Mouse (Mus musculus) brain, embryonic 14.5 days (tissue): ENCODE data around the gene Psmb9. TPM values are rescaled to one million over a fixed set of nuclear protein-coding genes. Genes with fewer than 3 reads are reported as not detected.

Experiments used
- DNase-seq: peaks from one replicate; pipeline ENCODE4 v3.0.0-alpha.2; 2011; ENCODE audit warnings: low read depth
- CTCF ChIP-seq: fragments of 200-500 bp; IDR thresholded peaks from 2 replicates; pipeline ENCODE4 v1.5.1; 2012; ENCODE audit warnings: inconsistent platforms, mild to moderate bottlenecking, moderate library complexity, borderline replicate concordance; ENCODE audit not compliant: insufficient read depth, insufficient read length; ENCODE audit errors: extremely low read depth
- POLR2A ChIP-seq: fragments of 200-500 bp; IDR thresholded peaks from 2 replicates; pipeline ENCODE4 v1.6.1; 2012; ENCODE audit warnings: mild to moderate bottlenecking, inconsistent platforms, borderline replicate concordance; ENCODE audit not compliant: poor library complexity, insufficient read depth, insufficient read length, severe bottlenecking; ENCODE audit errors: extremely low read depth
- polyA plus RNA-seq: library from polyadenylated mRNA; depleted of rRNA; stranded (reverse); fragments of >200 nt; gene quantifications from 2 replicates; pipeline ENCODE4 v1.2.3, GENCODE M21; 2012; rRNA removed

The Psmb9 gene
- polyA plus RNA-seq, 1 experiment = 0.86 TPM

DNA sequence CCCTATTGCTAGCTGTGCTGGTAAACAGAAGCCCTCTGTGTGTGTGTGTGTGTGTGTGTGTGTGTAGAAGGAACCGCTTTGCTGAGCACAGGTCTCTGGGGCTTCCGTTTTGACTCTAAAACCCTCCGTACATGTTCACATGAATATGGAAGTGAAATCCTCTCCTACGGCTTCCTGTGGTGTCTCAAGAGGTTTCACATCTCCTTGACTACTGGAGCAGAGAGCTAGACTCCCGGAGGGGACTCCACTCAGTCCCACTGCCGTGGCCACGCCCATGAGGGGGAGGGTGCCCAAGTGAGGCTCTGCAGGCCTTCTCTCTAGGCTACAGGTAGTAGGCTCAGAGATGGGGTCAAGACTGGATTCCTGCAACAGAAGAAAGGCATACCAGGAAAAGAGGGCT lies 44.5 kb downstream of the Psmb9 start, which contains the start of gene H2-DMb2:
H2-DMb2 (plus strand) TSS at position 275 of the 400 bp plus-strand sequence.
- TF ChIP-seq CTCF (no peak), POLR2A (no peak)
- DNase-seq = peak; percentile 30

GRCm38 (mm10) chr17:34142456-34143010 lies 45.0 kb downstream of the Psmb9 start:
- TF ChIP-seq POLR2A (no peak), CTCF (no peak)
- DNase-seq = no peak

- no peak for DNase-seq
Observed at GRCm38 (mm10) chr17:34141448-34141847, 46.1 kb downstream of the Psmb9 start.

DNA sequence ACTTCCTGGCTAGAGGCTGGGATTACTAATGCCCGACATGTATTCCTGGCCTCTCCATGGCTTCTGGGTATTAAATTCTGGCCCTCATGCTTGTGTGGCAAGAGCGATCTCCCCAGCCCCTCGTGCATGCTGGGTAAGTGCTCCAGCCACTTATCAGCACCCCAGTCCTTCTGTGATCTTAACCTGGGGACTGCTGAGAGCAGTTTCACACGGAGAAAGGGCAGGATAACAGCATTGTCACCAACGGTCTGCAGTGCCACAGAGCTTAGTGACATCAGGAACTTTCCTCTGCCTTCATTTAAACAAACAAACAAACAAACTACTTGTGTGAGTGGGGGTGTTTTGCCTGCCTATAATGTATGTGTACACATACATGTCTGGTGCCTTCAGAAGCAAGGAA lies 47.3 kb downstream of the Psmb9 start:
- no peak for DNase-seq
- TF ChIP-seq CTCF (no peak), POLR2A (no peak)

More at GRCm38 (mm10) chr17:34141448-34141847, 46.1 kb downstream of the Psmb9 start:
- TF ChIP-seq POLR2A = no peak
- no peak for TF ChIP-seq CTCF

- TF ChIP-seq POLR2A = no peak
- no peak for TF ChIP-seq CTCF
- peak; percentile 42 for DNase-seq
Observed at GRCm38 (mm10) chr17:34139416-34139815, 48.1 kb downstream of the Psmb9 start.

GRCm38 (mm10) chr17:34138655-34139054 lies 48.9 kb downstream of the Psmb9 start:
- DNase-seq = no peak
- TF ChIP-seq POLR2A = no peak
- TF ChIP-seq CTCF = no peak

DNA sequence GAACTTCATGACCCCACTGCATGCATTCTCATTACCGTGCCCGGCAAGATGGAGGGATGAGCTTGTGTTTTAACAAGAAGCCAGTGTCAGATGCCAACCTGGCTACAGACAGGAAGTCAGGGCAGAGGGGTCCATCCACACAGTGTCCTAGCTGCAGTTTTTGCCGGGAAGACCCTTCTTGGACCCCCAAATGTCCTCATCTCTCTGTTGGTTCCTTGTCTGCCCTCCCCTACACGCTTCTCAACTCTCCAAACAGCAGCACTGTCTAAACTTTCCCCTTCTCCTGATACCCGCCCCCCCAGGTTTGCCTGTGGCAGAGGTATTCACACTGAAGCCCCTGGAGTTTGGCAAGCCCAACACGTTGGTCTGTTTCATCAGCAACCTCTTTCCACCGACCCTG lies 50.0 kb downstream of the Psmb9 start:
- TF ChIP-seq CTCF (no peak), POLR2A (no peak)
- no peak for DNase-seq

- peak; percentile 99 for DNase-seq
- TF ChIP-seq POLR2A = no peak
- peak; percentile 100 for TF ChIP-seq CTCF
Observed at GRCm38 (mm10) chr17:34135297-34136224, 52.0 kb downstream of the Psmb9 start.

DNA sequence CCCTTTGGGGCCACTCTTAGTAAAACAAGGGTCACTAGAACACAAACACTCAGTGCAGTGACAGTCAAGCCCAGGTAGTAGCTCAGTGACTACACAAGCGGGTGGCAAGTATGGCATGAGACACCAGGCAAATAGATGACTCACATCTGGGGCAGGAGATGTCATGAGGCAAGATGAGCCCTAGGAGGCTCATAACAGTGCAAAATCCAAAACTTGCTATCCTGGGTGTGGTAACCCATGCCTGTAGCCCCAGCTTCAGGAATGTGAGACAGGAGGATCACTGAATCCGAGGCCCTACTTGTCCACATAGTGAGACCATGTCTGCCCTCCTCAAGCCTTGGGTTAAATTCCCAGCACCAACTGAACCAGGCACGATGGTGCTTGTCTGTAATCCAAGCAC lies 53.1 kb downstream of the Psmb9 start:
- no peak for TF ChIP-seq CTCF
- no peak for TF ChIP-seq POLR2A
- no peak for DNase-seq

DNA sequence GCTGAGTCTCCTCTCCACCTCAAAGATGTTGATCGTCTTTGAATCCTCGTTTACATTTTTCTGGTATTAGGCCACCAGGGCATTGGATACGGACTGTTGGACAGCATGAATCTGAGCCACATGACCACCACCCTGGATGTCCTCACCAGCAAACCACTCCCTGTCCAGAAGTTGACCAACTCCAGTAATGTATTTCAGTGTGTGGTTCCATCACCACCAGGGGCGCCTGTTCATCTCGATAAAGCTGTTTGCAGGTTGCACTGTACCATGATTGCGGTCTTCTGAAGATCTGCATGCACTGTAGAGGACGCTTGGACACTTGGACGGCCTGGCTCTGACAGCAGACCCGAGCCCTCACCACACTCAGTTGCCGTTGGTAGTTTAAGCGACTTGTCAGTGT lies 54.3 kb downstream of the Psmb9 start:
- TF ChIP-seq CTCF (peak; percentile 9; the same call in 1 of the 2 replicates), POLR2A (no peak)
- no peak for DNase-seq

Other genes with a start within 250 kb of the Psmb9 start
- 85.7 and 97.5 TPM in 2 replicates for gene Pfdn6, start 247.4 kb downstream of the Psmb9 start, polyA plus RNA-seq
- 22.8 and 29.3 TPM in 2 replicates for gene Wdr46, start 247.1 kb downstream of the Psmb9 start, polyA plus RNA-seq
- gene B3galt4, start 236.3 kb downstream of the Psmb9 start, polyA plus RNA-seq = 9.9 and 11.1 TPM in 2 replicates
- gene Vps52, start 232.0 kb downstream of the Psmb9 start, polyA plus RNA-seq = 71.7 and 72.8 TPM in 2 replicates
- 744 and 771 TPM in 2 replicates for gene Rps18, start 231.8 kb downstream of the Psmb9 start, polyA plus RNA-seq
- 20.4 and 20.5 TPM in 2 replicates for gene H2-K1, start 187.4 kb downstream of the Psmb9 start, polyA plus RNA-seq
- gene Ring1, start 163.1 kb downstream of the Psmb9 start, polyA plus RNA-seq = 58.8 and 68.8 TPM in 2 replicates
- 88.8 and 156 TPM in 2 replicates for gene H2-Ke6, start 159.7 kb downstream of the Psmb9 start, polyA plus RNA-seq
- 133 and 138 TPM in 2 replicates for gene Slc39a7, start 156.1 kb downstream of the Psmb9 start, polyA plus RNA-seq
- gene Rxrb, start 156.0 kb downstream of the Psmb9 start, polyA plus RNA-seq = 83.9 and 97.4 TPM in 2 replicates
- gene Col11a2, start 148.3 kb downstream of the Psmb9 start, polyA plus RNA-seq = 11.5 and 11.8 TPM in 2 replicates
- gene H2-Oa, start 95.4 kb downstream of the Psmb9 start, polyA plus RNA-seq = 0.07 and 0.20 TPM in 2 replicates
- 12.0 and 16.4 TPM in 2 replicates for gene H2-DMa, start 68.2 kb downstream of the Psmb9 start, polyA plus RNA-seq
- 186 and 256 TPM in 2 replicates for gene Brd2, start 65.1 kb downstream of the Psmb9 start, polyA plus RNA-seq
- gene H2-DMb2, start 44.5 kb downstream of the Psmb9 start, polyA plus RNA-seq = 0.18 and 0.40 TPM in 2 replicates
- gene H2-DMb1, start 34.7 kb downstream of the Psmb9 start, polyA plus RNA-seq = 0.82 and 1.1 TPM in 2 replicates
- 1.8 and 2.1 TPM in 2 replicates for gene Tap1, start 211 bp downstream of the Psmb9 start, polyA plus RNA-seq
- 2.0 and 2.4 TPM in 2 replicates for gene Psmb8, start 10.0 kb upstream of the Psmb9 start, polyA plus RNA-seq
- 0.93 and 1.1 TPM in 2 replicates for gene Tap2, start 15.8 kb upstream of the Psmb9 start, polyA plus RNA-seq
- 0.04 and 0.11 TPM in 2 replicates for gene H2-Ob, start 51.1 kb upstream of the Psmb9 start, polyA plus RNA-seq
- 1.4 and 1.7 TPM in 2 replicates for gene H2-Ab1, start 69.9 kb upstream of the Psmb9 start, polyA plus RNA-seq
- gene H2-Aa, start 100.1 kb upstream of the Psmb9 start, polyA plus RNA-seq = 0.50 and 0.51 TPM in 2 replicates
- 0.93 and 1.6 TPM in 2 replicates for gene H2-Eb1, start 118.1 kb upstream of the Psmb9 start, polyA plus RNA-seq
- 0.09 and 0.18 TPM in 2 replicates for gene H2-Eb2, start 137.9 kb upstream of the Psmb9 start, polyA plus RNA-seq
- gene Btnl2, start 167.1 kb upstream of the Psmb9 start, polyA plus RNA-seq = 0.03 TPM in 2 replicates
- not detected in 2 replicates for gene Btnl1, start 189.4 kb upstream of the Psmb9 start, polyA plus RNA-seq
- 9.9 and 10.4 TPM in 2 replicates for gene BC051142, start 211.1 kb upstream of the Psmb9 start, polyA plus RNA-seq